Mouse (Mus musculus): ENCODE measurements around the gene Plcb4.

DNA sequence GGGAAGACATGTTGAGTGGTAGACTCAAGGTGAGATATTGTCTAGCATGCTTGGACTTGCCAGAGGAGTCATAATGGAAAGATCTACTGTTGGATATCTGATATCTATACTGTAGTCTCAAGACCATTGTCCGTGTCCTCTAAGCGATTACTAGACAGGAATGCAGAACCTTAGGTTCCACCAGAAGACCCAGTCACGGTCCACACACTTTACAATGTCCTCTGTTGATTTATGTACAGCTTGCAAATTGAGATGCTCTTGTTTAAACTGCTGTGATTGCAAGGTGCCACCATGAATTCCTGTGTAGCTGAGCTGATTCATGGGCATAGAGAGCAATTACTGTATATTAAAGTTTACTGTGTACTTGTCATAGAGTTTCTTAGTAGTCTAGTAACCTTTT, 98.7 kb downstream of the Plcb4 start:
- no peak for TF ChIP-seq CTCF (IDR thresholded peaks at IDR 0.05; ENCODE audit: extremely low read depth, insufficient read depth, low read length)
- TF ChIP-seq POLR2A (IDR thresholded peaks at IDR 0.05; ENCODE audit: extremely low read depth, insufficient read depth, low read length), result no peak
